Mouse (Mus musculus) erythroblast, embryonic 14.5 days (primary cell): ENCODE results near the gene Zfp865.

Experiments
- GATA1 ChIP-seq: IDR thresholded peaks from 2 replicates; pipeline ENCODE4 v1.6.1; 2012; ENCODE audit warnings: low read length, inconsistent platforms, mixed read lengths
- TAL1 ChIP-seq: IDR thresholded peaks from 3 replicates; pipeline ENCODE4 v1.6.1; 2012; ENCODE audit warnings: low read length, inconsistent platforms, mixed read lengths

- TF ChIP-seq GATA1 (no peak), TAL1 (no peak)
Observed at GRCm38 (mm10) chr7:5060944-5061773, 41.0 kb downstream of the Zfp865 start.
